Mouse (Mus musculus) CH12.LX (cell line): ENCODE results near the gene Rarg. TPM values are rescaled to one million over a fixed set of nuclear protein-coding genes. Genes with fewer than 3 reads are reported as not detected.

Experiments
- DNase-seq: peaks from one replicate; pipeline ENCODE4 v3.0.0-alpha.2; 2013; ENCODE audit errors: extremely low read depth
- H3K27ac ChIP-seq: 2 replicates; pipeline ENCODE4 v1.5.1; 2012; ENCODE audit warnings: low read depth, mild to moderate bottlenecking, control low read depth, moderate library complexity; ENCODE audit not compliant: insufficient read depth
- H3K27me3 ChIP-seq: replicated peaks from 2 replicates; pipeline ENCODE3; 2012; ENCODE audit warnings: inconsistent platforms
- H3K36me3 ChIP-seq, 2 experiments: replicated peaks in 1 of 2; 2 replicates each; pipeline versions ENCODE3 to v1.6.1; 2012; ENCODE audit warnings: inconsistent platforms in 1 of 2, low read length in 1 of 2, mild to moderate bottlenecking in 1 of 2, mixed read lengths in 1 of 2, moderate library complexity in 1 of 2; ENCODE audit not compliant: control insufficient read depth in 1 of 2, insufficient read depth in 1 of 2
- H3K4me1 ChIP-seq, 2 experiments: 2 replicates each; pipeline ENCODE4 v1.6.1; 2012; ENCODE audit warnings: inconsistent platforms in 1 of 2, moderate library complexity in 1 of 2; ENCODE audit not compliant: insufficient read depth in 2 of 2, control insufficient read depth in 1 of 2
- H3K4me2 ChIP-seq: 2 replicates; pipeline ENCODE4 v1.6.1; 2012; ENCODE audit warnings: low read depth, mild to moderate bottlenecking, control low read depth; ENCODE audit not compliant: poor library complexity, insufficient read depth, severe bottlenecking
- H3K4me3 ChIP-seq, 3 experiments: fragments of 150-350 bp in 1 of 3; sonication (generic) in 1 of 3; replicated peaks in 1 of 3; 2 replicates each; pipeline versions ENCODE3 to v1.5.1; 2011 to 2012; ENCODE audit warnings: low read depth in 2 of 3, low read length in 2 of 3, mild to moderate bottlenecking in 2 of 3, moderate library complexity in 2 of 3, control low read depth in 1 of 3, improper control_type of control experiment in 1 of 3, inconsistent platforms in 1 of 3, mixed read lengths in 1 of 3; ENCODE audit not compliant: poor library complexity in 1 of 3
- H3K79me2 ChIP-seq: replicated peaks from 2 replicates; pipeline ENCODE4 v1.6.1; 2012; ENCODE audit warnings: mild to moderate bottlenecking, moderate library complexity; ENCODE audit not compliant: control insufficient read depth, poor library complexity, insufficient read depth, severe bottlenecking; ENCODE audit errors: extremely low read depth
- H3K9ac ChIP-seq: 2 replicates; pipeline ENCODE4 v1.6.1; 2012; ENCODE audit warnings: low read depth, mild to moderate bottlenecking, control low read depth, moderate library complexity; ENCODE audit not compliant: insufficient read depth
- H3K9me3 ChIP-seq: replicated peaks from 2 replicates; pipeline ENCODE3; 2012; ENCODE audit warnings: low read length, inconsistent platforms, mixed read lengths
- CTCF ChIP-seq, 2 experiments: IDR thresholded peaks in 1 of 2; conservative IDR thresholded peaks in 1 of 2; 2 replicates each; pipeline ENCODE4 v1.5.1; 2011 to 2012; ENCODE audit warnings: low read depth in 2 of 2, low read length in 2 of 2, improper control_type of control experiment in 1 of 2, inconsistent platforms in 1 of 2, mild to moderate bottlenecking in 1 of 2, moderate library complexity in 1 of 2
- ELF1 ChIP-seq: IDR thresholded peaks from 2 replicates; pipeline ENCODE4 v1.6.1; 2014; ENCODE audit warnings: low read depth, mild to moderate bottlenecking, inconsistent platforms, low read length, improper control_type of control experiment
- EP300 ChIP-seq: IDR thresholded peaks from 2 replicates; pipeline ENCODE4 v1.6.1; 2011; ENCODE audit warnings: low read length, improper control_type of control experiment
- ETS1 ChIP-seq: conservative IDR thresholded peaks from 2 replicates; pipeline ENCODE4 v1.6.1; 2012; ENCODE audit warnings: low read depth, mild to moderate bottlenecking, inconsistent platforms, low read length, improper control_type of control experiment, moderate library complexity
- GABPA ChIP-seq: IDR thresholded peaks from 2 replicates; pipeline ENCODE4 v1.6.1; 2012; ENCODE audit warnings: low read depth, low read length, improper control_type of control experiment, inconsistent platforms; ENCODE audit not compliant: insufficient replicate concordance
- HCFC1 ChIP-seq: IDR thresholded peaks from 2 replicates; pipeline ENCODE4 v1.6.1; 2012; ENCODE audit warnings: low read depth, mild to moderate bottlenecking, inconsistent platforms, low read length, improper control_type of control experiment
- JUN ChIP-seq: IDR thresholded peaks from 2 replicates; pipeline ENCODE4 v1.6.1; 2011; ENCODE audit warnings: low read depth, mild to moderate bottlenecking, low read length, improper control_type of control experiment, moderate library complexity; ENCODE audit not compliant: insufficient read depth
- JUND ChIP-seq: conservative IDR thresholded peaks from 2 replicates; pipeline ENCODE4 v1.6.1; 2011; ENCODE audit warnings: low read depth, low read length, improper control_type of control experiment
- MAX ChIP-seq: IDR thresholded peaks from 2 replicates; pipeline ENCODE4 v1.6.1; 2011; ENCODE audit warnings: low read length, improper control_type of control experiment
- MEF2A ChIP-seq: IDR thresholded peaks from 2 replicates; pipeline ENCODE4 v1.6.1; 2014; ENCODE audit warnings: low read depth, mild to moderate bottlenecking, inconsistent platforms, low read length, improper control_type of control experiment, borderline replicate concordance
- MYC ChIP-seq: IDR thresholded peaks from 2 replicates; pipeline ENCODE4 v1.6.1; 2011; ENCODE audit warnings: low read depth, mild to moderate bottlenecking, improper control_type of control experiment, low read length
- POLR2AphosphoS2 ChIP-seq: IDR thresholded peaks from 2 replicates; pipeline ENCODE4 v1.6.1; 2011; ENCODE audit warnings: low read depth, low read length, improper control_type of control experiment
- RCOR1 ChIP-seq: conservative IDR thresholded peaks from 2 replicates; pipeline ENCODE4 v1.6.1; 2012; ENCODE audit warnings: low read depth, mild to moderate bottlenecking, inconsistent platforms, low read length, improper control_type of control experiment
- TBP ChIP-seq: conservative IDR thresholded peaks from 2 replicates; pipeline ENCODE4 v1.6.1; 2011; ENCODE audit warnings: low read depth, low read length, improper control_type of control experiment
- USF1 ChIP-seq: IDR thresholded peaks from 2 replicates; pipeline ENCODE4 v1.6.1; 2014; ENCODE audit warnings: low read depth, mild to moderate bottlenecking, inconsistent platforms, low read length, improper control_type of control experiment
- USF2 ChIP-seq: conservative IDR thresholded peaks from 2 replicates; pipeline ENCODE4 v1.6.1; 2011; ENCODE audit warnings: low read depth, low read length, improper control_type of control experiment
- ZC3H11A ChIP-seq: IDR thresholded peaks from 2 replicates; pipeline ENCODE4 v1.6.1; 2012; ENCODE audit warnings: low read depth, mild to moderate bottlenecking, inconsistent platforms, low read length, improper control_type of control experiment
- ZKSCAN1 ChIP-seq: IDR thresholded peaks from 2 replicates; pipeline ENCODE4 v1.6.1; 2012; ENCODE audit warnings: low read depth, inconsistent platforms, low read length, improper control_type of control experiment, borderline replicate concordance
- dilution Hi-C: fragments of 300-500 bp; cut with MboI; formaldehyde crosslinking; loops from 2 replicates; pipeline ENCODE4 v1.14.3; 2020; ENCODE audit warnings: low sequenced_read_pairs; ENCODE audit not compliant: extremely low pct_unique_long_range_greater_than_20kb, extremely low pct_ligation_motif_present
- in situ Hi-C: fragments of 300-500 bp; cut with MboI; formaldehyde crosslinking; loops from 3 replicates; pipeline ENCODE4 v1.14.3; 2019; ENCODE audit warnings: low sequenced_read_pairs, low pct_ligation_motif_present, low pct_unique_long_range_greater_than_20kb, mixed read lengths
- polyA plus RNA-seq: library from polyadenylated mRNA; unstranded; fragments of >175 nt; gene quantifications from 2 replicates; pipeline ENCODE4 v1.2.1, GENCODE M21; 2012; ENCODE audit warnings: low read depth; ENCODE audit not compliant: insufficient read length
- total RNA-seq, 2 experiments: library from RNA; depleted of rRNA; stranded (reverse); fragments of 300-350 nt in 1 of 2; fragments of >200 nt in 1 of 2; gene quantifications; 2 replicates each; pipeline ENCODE4 v1.2.3; 2012 to 2014

The Rarg gene
- total and polyA plus RNA-seq, 3 experiments = 0.17 to 0.76 (median 0.64) TPM

GRCm38 (mm10) chr15:102250521-102250920 lies 6.8 kb downstream of the Rarg start:
- Histone ChIP-seq H3K9ac (no peak overlapping the region), H3K27me3 (peaks cover 93% of the 10 kb centered on the region), H3K36me3 (no peaks in the 10 kb centered on the region), H3K27ac (no peak overlapping the region), H3K79me2 (no peaks in the 10 kb centered on the region), H3K4me1 (peaks cover 5 to 21% of the 10 kb centered on the region in 2 experiments; a peak in 2 of 4 replicates), H3K4me3 (no peak overlapping the region), H3K4me2 (no peak overlapping the region)
- in situ Hi-C loops = no loop called here
- no peak for DNase-seq
- dilution Hi-C loops = no loop called here
- TF ChIP-seq ZC3H11A (no peak), CTCF (conservative IDR thresholded peaks at IDR 0.05 in 1 of 2, IDR thresholded peaks at IDR 0.05 in 1 of 2; ENCODE audit: low read depth in 2 of 2, low read length in 2 of 2) (no peak), MAX (no peak), RCOR1 (no peak), USF1 (no peak), HCFC1 (no peak), MEF2A (no peak), USF2 (no peak), MYC (no peak), JUND (no peak)
- TF ChIP-seq, all 38 proteins: peak for 0
- no peaks in the 10 kb centered on the region for H3K9me3 ChIP-seq

DNA sequence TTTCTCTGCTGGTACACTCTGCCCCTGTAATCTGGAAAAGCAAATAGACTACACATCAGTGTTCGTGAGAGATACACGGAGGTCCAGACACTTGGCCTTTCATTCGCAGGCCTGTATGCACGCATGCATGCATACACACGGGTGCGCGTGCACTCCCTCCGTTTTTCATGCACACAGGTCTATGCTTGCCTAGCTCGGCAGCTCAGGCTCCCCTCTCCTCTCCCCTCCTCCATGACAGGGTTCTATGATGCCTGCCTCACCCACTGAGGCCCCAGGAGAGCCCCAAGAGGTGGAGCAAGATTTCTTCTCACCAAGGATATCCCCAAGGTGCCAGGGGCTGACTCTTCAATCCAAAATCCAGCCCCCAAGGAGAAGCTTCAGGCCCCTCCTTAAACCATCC lies 7.3 kb downstream of the Rarg start:
- TF ChIP-seq GABPA = no peak
- TF ChIP-seq TBP = no peak
- TF ChIP-seq EP300 = no peak
- TF ChIP-seq ELF1 = no peak
- no peak for TF ChIP-seq ETS1
- no peak for TF ChIP-seq ZKSCAN1
- no peak for TF ChIP-seq JUN
- no peak for TF ChIP-seq POLR2AphosphoS2
- no peak for TF ChIP-seq MEF2A
- TF ChIP-seq, all 38 proteins: peak for 0
- Histone ChIP-seq H3K36me3 (no peaks in the 10 kb centered on the region), H3K9ac (no peak overlapping the region), H3K27me3 (peaks cover 90% of the 10 kb centered on the region), H3K4me3 (no peak overlapping the region), H3K27ac (no peak overlapping the region), H3K4me2 (no peak overlapping the region), H3K79me2 (no peaks in the 10 kb centered on the region), H3K4me1 (peaks cover 5 to 21% of the 10 kb centered on the region in 2 experiments; a peak in 2 of 4 replicates), H3K9me3 (no peaks in the 10 kb centered on the region)
- dilution Hi-C loops = no loop called here
- DNase-seq = no peak
- in situ Hi-C loops = no loop called here
